Mouse (Mus musculus) skeletal muscle tissue, postnatal 0 days (tissue): Measurements from ENCODE around the gene Abi3bp. TPM values are rescaled to one million over a fixed set of nuclear protein-coding genes. Genes with fewer than 3 reads are reported as not detected.

Experiments used
- polyA plus RNA-seq: library from polyadenylated mRNA; unstranded; fragments of >200 nt; fragmentation: Nextera tagmentation; extraction: Ambion mirVana; gene quantifications from 2 replicates; pipeline ENCODE4 v1.2.1, GENCODE M21; 2015

The Abi3bp gene
- polyA plus RNA-seq: 15.7 and 16.7 TPM in 2 replicates

GRCm38 (mm10) chr16:56477677-56478574 lies at the start of gene Abi3bp:
TSS of gene Abi3bp (plus strand) at chr16:56477878.

GRCm38 (mm10) chr16:56717224-56718200 lies 239.8 kb downstream of the Abi3bp start, which contains the start of gene Tfg:
TSS of gene Tfg (minus strand) at chr16:56717450.

Other genes starting within 250 kb of the Abi3bp start
- gene Tfg, start 239.6 kb downstream of the Abi3bp start, polyA plus RNA-seq: 86.9 and 95.6 TPM in 2 replicates